Mouse (Mus musculus): Measurements from ENCODE around the gene Clec11a.

DNA sequence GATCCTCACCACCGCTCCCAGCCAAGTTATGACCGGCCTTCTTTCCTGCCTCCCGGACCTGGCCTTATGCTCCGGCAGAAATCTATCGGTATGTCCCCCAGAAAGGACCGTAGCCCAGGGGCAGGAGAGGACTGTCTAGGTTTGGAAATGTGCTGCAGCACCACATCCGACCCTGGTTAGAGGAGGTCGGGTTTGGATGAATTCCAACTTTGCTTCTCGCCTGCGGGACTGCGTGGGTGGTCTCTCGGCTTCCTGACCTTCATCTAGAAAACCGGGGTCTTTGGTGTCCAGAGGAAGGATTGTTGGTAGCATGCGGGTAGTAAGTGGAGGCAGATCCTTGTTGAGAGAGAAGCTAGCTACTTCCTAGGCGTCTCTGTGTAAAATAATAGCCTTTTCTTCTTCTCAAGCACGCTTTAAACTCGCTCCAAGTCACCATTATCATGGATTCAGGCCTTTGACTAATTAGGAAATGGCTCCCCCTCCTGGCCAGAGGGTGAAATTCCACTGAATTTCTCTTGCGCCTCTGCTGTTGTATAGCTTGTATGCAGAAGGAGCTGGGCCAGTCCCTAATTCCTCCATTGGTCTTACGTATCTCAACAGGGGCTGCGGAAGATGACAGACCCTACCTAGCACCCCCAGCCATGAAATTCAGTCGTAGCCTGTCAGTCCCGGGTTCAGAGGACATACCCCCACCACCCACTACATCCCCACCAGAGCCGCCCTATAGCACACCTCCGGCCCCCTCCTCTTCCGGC is 44.4 kb upstream of the Clec11a start:
- TF ChIP-seq CTCF (IDR thresholded peaks at IDR 0.05; ENCODE audit: insufficient read depth, low read depth, low read length) (no peak), POLR2A (IDR thresholded peaks at IDR 0.05; ENCODE audit: insufficient read depth, low read depth, low read length) (no peak)

Measured in olfactory bulb, adult 2 months (tissue).